Comparison of ENCODE assay signal across 12 mouse cellular contexts in genomic region chr6:99466354-99466753, GRCm38 (mm10).
DNase-seq lines count a peak whose midpoint lies in the region.
"Had no signal": no experiment of that assay in that cellular context is flagged by ENCODE, and none has a peak within 500 bp of the region (broad histone marks: within the 10 kb centered on the region; RNA-seq: fewer than 3 reads in every experiment).

No protein-coding gene starts in this region.

- peak; percentile 24 to 35 for DNase-seq in frontal cortex, postnatal 36 days (ENCODE audit: low spot score in 2 of 2)
- no peak for DNase-seq in frontal cortex, postnatal 14 days (ENCODE audit: low spot score in 2 of 2)
- DNase-seq in 3134 (ENCODE audit: extremely low read depth, insufficient read length, low spot score) (peak; percentile 21), 3T3-L1 (ENCODE audit: low read depth, low spot score) (peak; percentile 89)
- DNase-seq in brain, adult 2 months (ENCODE audit: low read depth, low spot score) = peak; percentile 79
- no peak for DNase-seq in lung, postnatal 25 days (ENCODE audit: low spot score)
- no peak for DNase-seq in heart, adult 11 months
- DNase-seq: cerebellum, adult 2 months; cerebellum, postnatal 36 days; kidney, adult 2 months; kidney, postnatal 10 days; liver had no signal

Comparison
In these comparisons a context has a peak if more than half of its experiments do, and no peak if none do; other contexts are left out.
1. DNase-seq: peak in frontal cortex, postnatal 36 days (2 of 2), 3134 (single experiment), 3T3-L1 (single experiment) and brain, adult 2 months (single experiment); none in frontal cortex, postnatal 14 days (0 of 2), lung, postnatal 25 days (single experiment) and heart, adult 11 months (single experiment).